Mouse (Mus musculus): Measurements from ENCODE around the gene Dnah14.
"Not testable (repeated sequence)": the region's sequence is repeated elsewhere in the genome, so short reads cannot be mapped to it uniquely, and the experiment has no call there.

The Dnah14 gene

DNA sequence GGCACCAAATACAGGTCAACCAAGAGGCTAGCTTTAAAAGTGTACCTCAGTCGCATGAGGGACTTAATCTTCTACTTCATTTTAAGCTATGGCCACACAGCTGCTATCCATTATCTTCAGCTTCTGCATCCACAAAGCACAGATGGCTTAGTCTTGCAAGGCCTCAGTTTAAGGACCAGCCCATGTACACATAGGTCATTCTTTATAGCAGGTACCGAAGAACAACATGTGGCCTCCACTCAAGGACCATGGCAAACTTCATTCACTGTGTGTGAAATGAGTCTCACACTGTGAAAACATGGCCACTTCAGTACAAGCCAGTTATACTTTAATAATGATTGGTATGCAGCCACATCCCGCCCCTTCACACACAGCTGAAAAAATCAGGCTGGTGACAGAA, 34.8 kb downstream of the Dnah14 start:
- no peak for DNase-seq (ENCODE audit: low spot score)

DNA sequence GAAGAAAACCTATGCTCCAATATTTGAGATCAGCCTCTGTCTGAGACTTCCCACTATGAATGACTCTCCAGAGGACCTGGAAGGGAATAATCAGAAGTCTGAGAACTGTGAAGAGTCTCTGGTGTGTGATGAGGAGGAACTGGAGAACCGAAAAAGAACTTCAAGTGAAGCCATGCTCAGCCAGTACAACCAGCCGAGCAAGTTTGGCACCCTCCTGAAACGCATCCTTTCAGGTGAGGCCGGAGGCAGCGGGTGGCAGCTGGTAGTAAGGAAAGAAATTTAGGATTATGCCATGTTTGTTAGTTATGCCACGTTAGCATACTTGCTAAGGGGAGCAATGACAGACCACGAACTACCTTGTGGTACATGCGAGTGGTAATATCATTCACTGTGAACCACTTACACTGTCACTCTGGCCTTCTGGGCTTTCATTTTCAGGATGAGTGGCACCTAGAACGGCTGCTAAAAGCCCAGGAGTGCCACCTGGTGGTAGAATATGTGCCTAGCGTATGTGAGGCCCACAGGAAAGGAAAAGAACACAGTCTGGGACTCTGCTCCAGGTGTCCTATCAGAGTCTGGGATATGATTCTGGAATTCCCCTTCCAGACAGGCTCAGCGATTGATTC, 39.6 kb downstream of the Dnah14 start:
- peak; percentile 18 for DNase-seq (ENCODE audit: low spot score)

DNA sequence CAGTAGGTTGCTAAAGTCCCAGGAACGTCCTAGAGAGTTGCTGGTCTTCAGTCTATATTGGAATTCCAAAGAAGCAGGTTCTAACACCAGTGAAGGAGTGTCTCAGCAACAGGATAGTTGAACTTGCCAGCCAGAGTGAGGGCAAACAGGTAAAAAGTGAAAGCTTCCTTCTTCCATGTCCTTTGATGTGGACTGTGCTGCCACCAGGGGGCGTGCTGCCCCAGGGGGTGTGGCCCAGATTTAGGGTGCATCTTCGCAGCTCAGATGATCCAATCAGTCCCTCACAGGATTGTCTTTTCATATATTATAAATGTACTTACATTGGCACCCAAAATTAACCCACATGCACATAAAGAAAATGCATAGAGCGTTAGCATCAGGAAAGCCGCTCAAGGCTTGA, 41.0 kb downstream of the Dnah14 start:
- no peak for DNase-seq (ENCODE audit: low spot score)

DNA sequence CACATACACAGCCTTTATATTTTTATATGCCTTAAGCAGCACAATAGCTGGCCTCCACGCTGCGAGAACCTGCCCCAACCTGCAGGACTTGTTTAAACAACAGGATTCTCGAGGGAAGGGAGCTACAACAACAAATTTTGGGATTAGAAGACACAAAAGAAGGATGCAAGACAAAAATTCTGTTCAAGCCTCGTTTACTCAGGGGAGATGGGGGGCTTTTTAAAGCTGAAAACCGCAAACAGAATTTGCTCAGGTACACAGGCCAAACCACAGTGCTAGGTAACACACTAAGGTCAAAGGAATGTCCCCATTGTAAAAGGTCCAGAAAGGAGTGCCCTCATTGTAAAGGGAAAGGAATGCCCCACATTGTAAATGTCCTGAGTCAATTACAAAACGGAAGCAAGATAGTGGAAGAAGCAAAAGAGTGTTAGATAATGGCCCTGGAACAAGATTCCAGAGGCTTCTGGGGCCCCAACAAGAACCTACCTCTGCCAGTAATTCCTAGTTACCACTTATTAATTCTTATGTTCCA, 46.9 kb downstream of the Dnah14 start:
- DNase-seq (ENCODE audit: low spot score) = no peak

DNA sequence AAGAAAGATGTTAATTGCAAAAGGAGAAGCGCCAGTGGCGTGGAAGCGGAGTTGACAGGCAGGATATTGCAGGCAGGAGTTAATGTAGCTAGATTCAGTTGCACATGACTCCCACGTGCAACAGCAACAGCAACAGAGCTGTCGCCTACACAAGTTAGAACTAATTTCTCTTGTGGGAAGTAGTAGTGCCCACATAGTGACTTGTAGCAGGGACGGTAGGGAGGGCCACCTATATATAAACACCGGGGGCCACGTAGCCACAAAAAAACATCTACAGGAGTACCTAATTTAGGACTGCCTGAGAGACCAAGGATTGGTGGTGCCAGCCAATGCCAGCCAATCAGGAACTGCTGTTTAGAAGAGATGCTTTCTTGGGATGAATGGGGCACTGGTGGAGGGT, 48.5 kb downstream of the Dnah14 start:
- no peak for DNase-seq (ENCODE audit: low spot score)

DNA sequence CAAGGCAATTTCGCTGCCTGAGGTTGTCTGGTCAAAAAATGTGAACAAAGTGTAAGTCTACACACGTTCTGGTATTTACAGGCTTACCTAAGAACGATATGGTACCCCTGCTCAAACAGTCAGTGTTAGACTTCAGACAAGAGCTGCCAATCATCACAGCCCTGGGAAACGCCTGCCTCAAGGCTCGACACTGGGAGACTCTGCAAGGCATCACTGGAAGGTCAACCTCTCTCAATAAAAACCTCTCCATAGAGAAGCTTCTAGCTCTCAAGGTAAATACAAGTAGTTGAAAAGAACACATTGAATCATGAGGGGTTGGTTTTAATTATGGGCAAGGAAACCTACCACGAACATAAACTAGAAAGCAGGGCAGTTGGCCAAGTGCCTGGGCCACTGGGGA, 51.9 kb downstream of the Dnah14 start:
- no peak for DNase-seq (ENCODE audit: low spot score)

DNA sequence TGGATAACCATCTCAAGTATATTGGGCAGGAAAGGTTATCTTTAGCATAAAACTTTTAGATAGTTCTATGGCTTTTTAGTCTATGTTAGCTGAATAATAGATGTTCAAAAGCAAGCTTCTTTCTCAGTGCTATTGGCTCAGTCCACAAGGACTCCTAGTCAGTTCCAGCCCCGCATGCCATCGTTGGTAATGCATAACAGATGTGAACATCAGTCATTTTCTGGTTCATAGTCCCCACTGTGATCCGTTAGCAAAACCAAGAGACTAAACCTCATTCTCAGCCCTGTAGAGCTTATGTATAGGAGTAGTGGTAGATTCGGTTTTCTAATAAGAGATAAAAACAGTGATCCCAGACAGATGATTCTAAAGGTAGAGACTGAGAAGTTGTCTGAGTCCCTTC, 55.0 kb downstream of the Dnah14 start:
- DNase-seq (ENCODE audit: low spot score) = no peak

DNA sequence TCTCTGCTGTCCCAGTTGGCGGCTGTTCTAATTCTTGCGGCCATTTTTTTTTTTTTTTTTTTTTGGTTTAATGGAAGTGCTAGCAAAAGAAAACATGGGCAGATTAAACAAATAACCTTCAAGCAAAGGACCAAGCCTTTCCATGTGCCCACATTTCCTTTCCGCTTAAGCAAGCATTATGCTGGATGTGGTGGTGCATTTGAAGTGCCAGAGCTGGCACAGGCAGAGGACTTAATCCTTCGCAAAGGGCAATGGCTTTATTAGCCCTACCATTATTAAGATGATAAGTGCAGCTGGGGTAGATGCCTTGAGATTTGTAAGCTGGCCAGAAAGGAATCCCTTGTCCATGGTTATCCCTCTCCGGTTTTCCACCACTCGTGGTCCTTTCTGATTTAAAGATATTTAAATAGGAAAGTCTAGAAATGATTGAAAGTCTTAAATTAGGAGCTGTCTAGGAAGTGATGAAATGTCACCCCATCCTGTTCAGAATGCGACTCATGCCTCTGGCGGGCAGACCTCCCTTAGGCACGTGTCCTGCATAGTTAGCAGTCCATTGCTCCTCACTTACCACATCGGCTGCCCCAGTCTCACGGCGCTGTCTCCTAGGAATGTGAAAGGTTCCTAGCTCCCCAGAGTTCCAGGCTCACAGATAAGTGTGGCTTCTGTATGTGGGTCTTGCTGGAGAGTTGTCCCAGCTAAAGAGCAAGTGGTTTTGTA, 61.8 kb downstream of the Dnah14 start:
- no peak for DNase-seq (ENCODE audit: low spot score)

DNA sequence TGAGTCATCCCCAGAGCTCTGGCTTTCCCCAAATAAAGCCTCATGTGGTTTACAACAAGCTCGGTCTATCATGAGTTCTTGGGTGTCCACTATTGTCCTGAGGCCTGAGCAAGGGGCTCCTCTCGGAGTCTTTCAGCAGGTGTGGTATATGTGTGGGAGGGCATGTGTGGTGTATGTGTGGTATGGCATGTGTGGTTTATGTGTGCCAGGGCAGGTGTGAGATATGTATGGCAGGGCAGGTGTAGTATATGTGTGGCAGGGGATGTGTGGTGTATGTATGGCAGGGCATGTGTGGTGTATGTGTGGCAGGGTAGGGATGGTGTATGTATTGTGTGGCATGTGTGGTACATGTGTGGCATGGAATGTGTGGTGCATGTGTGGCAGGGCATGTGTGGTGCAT, 64.0 kb downstream of the Dnah14 start:
- no peak for DNase-seq (ENCODE audit: low spot score)

DNA sequence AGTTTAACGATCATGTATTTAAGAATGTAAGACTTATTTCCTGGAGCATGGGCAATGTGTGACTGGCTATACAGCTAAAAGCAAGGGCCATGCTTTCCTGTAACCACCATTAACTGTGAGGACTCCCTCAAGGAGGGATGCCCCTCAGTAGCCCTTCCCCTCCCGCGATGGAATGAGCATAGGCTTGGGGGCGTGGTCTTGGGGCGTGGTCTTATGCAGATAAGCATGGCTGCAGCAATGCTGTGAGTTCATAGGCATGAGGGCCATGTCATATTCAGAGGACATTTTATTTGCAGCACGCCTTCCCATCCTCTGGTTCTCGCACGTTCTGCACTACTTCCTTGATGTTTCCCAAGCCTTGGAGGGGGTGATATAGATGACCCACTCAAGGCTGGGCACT, 71.1 kb downstream of the Dnah14 start:
- DNase-seq (ENCODE audit: low spot score) = no peak

DNA sequence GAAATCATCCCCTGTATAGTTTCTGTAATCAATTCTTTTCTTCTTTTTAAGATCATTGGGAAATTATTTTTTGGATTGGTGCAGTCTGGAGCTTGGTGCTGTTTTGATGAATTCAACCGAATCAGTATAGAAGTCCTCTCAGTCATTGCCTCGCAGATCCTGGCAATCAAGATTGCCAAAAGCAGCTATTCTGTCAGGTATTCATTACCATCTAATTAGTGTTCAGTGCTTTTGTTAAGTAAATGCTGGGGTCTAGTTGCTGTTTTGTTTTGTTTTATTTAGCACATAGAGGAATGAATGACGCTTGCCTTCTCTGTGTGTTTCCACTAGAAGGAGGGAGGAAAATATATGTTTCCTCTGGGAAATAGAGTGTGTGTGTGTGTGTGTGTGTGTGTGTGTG, 77.1 kb downstream of the Dnah14 start:
- DNase-seq (ENCODE audit: low spot score) = no peak

DNA sequence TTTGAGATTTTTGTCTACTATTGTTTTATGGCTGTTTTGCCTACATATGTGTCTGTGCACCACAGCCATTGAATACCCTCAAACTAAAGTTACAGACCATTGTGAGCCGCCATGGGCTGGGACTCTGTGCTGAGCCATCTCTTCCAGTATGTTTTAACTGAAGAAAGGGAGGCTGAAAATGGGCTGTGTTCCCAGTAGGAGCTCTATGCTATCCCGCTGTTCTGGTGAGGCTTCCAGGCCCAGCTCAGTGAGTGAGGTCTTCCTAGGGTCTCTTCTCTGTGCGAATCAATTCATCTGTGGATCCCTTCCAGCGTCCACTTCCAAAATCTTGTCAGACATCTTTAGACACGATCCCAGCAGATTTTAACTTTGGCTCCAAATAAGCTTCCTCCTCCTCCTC, 80.1 kb downstream of the Dnah14 start:
- no peak for DNase-seq (ENCODE audit: low spot score)

DNA sequence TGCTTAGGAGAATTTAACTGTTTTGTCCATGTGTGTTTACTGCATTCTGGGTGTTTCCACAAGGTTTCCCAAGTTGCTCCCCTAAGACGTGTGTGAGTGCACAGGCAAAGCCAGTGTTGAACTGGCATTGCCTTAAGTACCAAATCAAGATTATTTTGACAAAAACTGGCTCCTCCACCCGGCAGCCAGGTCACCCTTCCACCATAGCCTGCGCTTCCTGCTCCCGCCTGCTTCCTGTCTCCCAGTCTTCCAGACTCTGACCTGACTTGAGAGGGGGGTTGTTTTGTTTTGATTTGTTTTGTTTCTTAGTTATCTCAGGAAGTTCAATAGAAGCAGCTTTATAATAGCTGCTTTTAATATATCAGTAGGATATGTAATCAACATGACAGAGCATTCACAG, 90.4 kb downstream of the Dnah14 start:
- no peak for DNase-seq (ENCODE audit: low spot score)

DNA sequence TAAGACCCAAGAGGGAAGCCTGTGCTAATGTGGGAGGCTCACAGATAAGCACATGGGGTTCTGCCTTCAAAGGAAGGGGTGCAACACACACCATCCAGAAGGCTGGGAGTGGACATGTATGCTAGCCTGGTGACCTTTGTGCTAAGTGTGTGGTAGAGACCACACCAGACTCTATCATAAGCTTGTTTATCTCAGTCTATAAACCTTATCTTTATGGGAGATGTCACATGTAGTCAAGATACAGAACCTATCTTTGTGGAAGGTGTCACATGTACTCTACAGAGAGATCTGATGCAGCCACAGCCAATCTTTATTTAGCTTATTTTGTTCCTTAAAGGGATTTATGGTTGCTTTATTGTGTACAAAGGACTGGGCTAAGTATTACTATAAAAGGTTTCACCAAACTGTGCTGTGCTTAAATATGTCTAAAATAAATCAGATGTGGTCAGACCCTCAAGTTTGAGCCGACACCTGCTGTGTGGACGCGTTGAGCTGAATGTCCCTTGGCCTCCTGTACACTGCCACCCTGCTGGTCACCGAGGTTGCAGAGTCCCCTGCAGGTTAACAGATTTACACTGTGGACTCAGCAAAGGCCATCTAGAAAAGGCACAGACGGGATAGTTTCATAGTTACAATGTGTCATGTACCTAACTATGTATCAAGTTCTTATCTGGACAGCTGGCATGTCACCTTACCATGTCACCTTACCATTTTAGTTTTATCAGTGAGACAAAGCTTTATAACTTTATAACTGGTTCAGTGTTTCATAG, 118.6 kb downstream of the Dnah14 start:
- no peak for DNase-seq (ENCODE audit: low spot score)

DNA sequence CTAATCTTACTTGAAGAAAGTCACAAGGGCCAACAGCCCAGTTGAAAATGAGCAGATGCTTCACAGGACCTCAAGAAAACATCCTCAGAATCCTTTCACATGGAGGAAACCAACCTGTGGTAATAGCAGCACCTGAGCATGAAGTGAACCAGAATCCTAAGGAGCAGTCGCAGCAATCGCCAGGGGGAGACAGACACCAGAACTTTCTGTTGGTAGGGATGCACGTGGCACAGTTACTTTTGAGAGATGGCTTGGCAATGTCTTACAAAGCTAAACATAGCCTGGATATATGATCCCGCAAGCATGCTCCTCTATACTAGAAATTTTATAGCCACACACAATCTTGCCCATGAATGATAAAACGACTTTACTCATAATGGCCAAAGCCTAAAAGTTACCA, 152.3 kb downstream of the Dnah14 start:
- DNase-seq (ENCODE audit: low spot score) = no peak

DNA sequence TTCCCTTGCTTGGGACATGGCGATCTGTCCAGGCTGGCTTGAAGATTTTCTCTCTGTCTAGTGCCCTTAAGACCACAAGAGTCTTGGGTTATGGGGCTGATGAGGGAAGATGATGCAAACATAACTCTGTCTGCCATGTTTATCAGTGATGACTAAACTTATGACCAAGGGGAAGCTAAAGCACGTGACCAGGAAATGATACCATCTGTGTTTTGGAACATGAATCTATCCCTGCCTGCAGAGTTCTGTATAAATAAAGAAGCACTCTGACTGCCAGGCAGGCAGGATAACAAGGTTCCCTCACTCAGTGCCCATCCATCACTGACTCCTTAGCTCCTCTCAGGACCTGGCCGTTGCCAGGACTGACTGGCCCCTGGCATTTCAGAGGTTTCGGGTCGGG, 157.2 kb downstream of the Dnah14 start:
- DNase-seq (ENCODE audit: low spot score) = no peak

DNA sequence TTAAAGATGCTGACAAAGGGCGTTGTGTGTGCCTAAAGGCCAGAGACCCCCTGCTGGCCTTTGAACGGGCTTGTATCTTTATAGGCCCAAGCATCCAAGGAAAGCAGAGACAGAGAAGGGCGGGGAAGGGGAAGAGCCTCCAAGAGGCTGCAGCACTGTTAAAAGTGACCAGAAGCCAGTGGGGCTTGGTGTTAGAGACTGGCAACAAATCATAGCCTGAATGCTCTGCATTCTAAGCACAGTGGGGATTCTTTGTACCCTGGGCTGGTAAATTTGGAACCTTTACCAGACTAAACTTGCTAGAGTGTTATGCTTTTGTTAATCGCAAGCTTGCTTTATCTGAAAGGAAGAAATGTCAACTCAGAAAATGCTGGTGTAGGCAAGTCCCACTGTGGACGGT, 163.9 kb downstream of the Dnah14 start:
- DNase-seq (ENCODE audit: low spot score) = no peak

DNA sequence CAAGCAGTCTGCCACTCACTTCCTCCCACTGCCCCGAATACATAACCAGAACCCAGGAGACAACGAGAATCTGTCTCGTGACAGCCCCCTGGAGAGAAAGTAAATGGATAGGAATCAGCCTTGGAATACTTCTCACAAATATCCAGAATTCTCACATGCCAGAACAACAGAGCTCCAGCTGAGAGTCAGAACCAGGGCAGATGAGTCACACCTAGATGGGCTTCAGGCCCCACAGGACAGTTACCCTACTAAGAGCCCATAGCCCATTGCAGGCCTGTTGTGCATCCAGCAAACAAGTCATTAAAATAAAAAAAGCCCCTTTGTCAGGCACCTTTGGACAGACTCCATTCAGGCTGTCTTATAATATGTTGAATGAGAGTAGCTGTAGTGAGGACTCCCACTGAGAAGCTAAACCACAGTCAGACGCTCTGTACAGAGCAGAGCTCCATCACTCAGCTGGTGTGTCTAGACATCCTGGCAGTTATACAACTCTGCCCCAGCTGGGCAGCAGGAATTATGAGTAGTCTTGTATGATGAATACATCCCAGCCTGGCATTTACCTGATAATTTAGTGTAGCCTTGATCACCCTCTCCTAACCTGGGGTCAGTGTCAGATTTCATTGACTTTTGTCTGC, 166.0 kb downstream of the Dnah14 start:
- no peak for DNase-seq (ENCODE audit: low spot score)

DNA sequence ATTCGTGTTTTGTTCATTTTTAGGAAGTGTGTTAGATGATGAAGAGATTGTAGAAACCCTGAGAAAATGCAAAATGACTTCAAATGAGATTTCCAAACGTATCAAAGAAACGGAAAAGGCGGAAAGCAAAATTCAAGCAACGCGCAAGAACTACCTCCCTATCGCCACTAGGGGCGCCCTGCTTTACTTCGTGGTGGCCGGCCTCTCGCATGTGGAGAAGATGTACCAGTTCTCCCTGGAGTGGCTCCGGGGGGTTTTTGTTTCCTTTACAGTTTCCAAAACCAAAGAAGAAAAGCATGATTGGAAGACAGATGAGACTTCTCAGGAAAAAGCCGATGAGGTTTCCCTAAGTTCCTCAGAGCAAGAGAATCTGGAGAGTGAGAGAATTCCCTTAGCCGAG, 193.0 kb downstream of the Dnah14 start:
- no peak for DNase-seq (ENCODE audit: low spot score)

DNA sequence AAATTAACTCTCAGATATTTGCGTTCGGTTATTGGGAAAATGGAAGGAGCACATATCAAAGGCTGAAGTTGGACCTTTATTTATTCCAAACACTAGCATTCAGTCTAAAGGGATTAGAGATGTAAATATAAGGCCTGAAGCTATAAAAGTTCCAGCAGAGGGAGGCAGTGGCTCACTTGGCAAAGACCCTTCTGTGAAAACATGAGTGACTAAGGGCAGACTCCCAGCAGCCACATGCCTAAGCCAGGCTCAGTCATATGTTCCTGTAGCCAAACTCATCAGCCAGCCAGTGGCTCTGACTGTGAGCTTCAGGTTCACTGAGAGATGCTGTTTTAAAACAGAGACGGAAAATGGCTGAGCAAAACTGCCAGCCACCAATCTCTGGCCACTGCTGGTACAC, 195.5 kb downstream of the Dnah14 start:
- no peak for DNase-seq (ENCODE audit: low spot score)

DNA sequence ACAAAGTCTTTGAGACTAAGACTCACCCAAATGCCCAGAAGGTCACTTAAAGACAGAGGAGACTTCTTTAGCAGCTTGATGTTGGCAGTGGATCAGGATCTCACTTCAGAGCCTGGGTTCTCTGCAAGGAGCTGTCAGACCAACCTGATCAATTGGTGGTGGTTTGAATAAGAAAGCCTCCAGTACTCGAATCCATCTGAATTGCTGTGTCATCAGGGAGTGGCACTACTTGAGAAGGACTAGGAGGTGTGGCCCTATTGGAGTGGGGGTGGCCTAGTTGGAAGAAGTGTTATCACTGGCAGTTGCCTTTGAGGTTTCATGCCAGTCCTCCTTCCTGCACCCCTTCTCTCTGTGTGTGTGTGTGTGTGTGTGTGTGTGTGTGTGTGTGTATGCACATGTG, 200.2 kb downstream of the Dnah14 start:
- DNase-seq (ENCODE audit: low spot score) = no peak

DNA sequence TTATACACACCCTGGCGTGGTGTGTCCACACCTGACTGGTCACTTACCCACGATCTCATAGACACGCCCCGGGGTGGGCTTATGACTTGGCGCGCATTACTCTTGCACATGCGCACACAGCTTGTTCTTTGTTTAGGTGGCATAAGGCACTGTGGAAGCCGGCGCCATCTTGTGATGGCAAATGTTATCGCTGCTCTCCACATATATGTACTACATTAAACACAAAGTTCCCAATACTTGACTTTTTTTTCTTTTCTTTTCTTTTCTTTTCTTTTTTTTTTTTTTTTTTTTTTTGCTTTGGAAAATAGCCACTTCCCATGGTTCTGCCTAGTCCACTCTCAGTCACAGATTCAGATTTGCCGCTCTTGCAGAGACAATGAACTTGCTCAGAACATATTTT, 206.2 kb downstream of the Dnah14 start:
- DNase-seq (ENCODE audit: low spot score) = not testable (repeated sequence)

DNA sequence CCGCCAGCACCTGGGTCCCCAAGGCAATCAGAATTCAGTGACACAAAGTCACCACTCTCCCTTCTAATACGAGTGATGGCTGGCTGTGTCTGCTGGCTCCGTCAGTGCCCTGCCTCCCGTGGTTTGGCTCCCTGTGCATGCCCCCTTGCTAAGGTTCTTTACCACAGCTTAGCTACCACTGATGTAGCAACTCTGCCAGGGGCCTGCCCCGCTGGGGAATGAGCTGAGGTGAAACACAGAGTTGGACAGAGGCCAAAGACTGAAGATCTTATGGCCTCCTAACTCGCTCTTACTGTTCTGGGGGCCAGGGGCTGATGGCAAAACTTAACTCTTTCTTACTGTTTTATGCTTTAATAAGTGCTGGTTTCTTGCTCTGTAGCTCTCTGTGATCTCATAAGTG, 213.6 kb downstream of the Dnah14 start:
- DNase-seq (ENCODE audit: low spot score) = no peak
